Mouse (Mus musculus): ENCODE data around the gene S1pr3. TPM values are rescaled to one million over a fixed set of nuclear protein-coding genes. Genes with fewer than 3 reads are reported as not detected.

Gene S1pr3
- polyA plus RNA-seq, 1 experiment from 2014 or later = not detected

DNA sequence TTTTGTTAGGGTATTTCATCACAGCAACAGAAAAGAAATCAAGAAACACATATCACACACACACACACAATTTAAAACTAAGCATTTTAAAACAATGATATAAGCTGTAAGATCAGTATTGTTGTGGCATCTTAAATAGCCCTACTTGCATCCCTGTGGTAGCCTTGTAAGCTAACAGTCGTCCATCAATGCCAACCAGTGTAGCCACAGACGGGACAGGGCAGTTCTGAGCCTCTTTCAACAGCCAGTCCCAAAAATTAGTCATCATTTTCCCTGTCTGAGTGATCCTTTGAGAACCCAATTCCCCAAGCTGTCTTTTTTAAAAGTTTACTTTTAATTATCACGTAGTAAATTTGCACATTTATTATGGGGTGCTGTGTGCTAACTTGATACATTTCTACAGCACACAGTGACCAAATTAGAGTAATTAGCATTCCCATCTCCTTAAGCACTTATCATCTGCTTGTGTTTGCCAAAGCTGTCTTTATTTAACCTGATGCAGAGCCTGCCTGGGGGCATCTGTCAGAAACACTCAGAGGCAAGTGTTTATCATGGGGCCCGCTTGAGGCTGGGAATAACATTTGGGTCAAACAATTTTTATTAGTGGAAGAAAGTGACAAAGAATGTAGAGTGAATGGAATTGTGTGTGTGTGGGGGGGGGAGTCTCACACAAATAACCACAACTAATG, 47.9 kb downstream of the S1pr3 start:
- H3K79me2 ChIP-seq (ENCODE audit: inconsistent target) = no peaks in the 10 kb centered on the region
- no peak overlapping the region for H3K4me3 ChIP-seq (ENCODE audit: inconsistent target)
- H3K36me3 ChIP-seq (ENCODE audit: inconsistent target) = no peaks in the 10 kb centered on the region
- 66% methylated on average over 4 of the region's 4 CpGs for WGBS (ENCODE audit: missing documents)
- H3K27ac ChIP-seq = no peak overlapping the region

DNA sequence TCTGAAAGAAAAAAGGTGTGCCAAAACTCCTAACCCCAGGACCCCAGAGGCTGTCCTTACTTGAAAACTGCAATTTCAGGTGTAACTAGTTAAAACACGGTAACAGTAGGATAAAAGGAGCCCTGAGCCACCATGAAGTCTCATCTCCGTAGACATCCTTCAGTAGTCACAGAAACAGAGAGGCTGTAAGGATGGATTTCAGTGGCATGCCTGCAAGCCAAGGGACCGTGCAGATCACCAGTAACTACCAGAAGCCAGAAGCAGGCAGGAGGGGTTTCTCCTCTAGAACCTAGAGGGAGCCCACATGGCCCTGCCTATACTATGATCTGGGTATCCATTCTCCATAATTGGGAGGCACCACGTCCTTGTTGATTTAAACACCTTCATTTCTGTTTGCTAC, 55.9 kb downstream of the S1pr3 start:
- Histone ChIP-seq H3K27ac (no peak overlapping the region), H3K79me2 (ENCODE audit: inconsistent target) (no peaks in the 10 kb centered on the region), H3K4me3 (ENCODE audit: inconsistent target) (no peak overlapping the region), H3K36me3 (ENCODE audit: inconsistent target) (no peaks in the 10 kb centered on the region)
- WGBS (ENCODE audit: missing documents) = 88% methylated on average over 4 of the region's 4 CpGs

DNA sequence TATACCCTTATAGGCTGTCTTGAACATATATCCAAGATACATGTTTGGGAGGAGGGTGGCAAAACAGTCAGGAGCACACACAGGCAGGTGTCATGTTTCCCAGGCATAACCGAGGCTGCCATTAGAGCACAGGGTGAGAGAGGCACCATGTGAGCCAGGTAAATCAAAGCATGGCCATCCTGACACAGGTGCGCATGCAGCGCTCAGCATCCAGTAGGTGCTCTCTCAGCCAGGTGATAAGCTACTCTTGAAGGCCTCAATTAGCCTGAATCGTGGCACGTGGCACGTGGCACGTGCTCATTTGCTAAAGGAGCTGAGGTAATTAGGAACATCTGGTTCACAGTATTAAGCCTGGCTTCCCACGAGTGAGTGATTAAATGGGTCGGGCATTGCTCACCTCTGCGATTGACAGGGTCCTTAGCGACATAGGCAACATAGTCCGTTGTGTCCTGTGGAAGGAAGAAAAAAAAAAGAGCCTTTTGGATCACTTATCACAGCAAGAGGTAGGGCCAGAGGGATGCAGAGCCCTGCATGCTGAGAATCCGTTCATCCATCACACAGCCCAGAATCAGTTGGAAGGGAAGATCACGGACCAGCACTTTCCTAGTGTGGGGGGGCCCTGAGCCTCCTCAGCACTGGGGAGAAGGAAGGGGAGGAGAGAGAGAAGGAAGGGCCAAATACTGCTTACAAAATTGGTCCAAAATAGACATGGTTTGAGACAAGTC, 57.8 kb downstream of the S1pr3 start:
- WGBS (ENCODE audit: missing documents) = 89% methylated on average over 14 of the region's 14 CpGs

DNA sequence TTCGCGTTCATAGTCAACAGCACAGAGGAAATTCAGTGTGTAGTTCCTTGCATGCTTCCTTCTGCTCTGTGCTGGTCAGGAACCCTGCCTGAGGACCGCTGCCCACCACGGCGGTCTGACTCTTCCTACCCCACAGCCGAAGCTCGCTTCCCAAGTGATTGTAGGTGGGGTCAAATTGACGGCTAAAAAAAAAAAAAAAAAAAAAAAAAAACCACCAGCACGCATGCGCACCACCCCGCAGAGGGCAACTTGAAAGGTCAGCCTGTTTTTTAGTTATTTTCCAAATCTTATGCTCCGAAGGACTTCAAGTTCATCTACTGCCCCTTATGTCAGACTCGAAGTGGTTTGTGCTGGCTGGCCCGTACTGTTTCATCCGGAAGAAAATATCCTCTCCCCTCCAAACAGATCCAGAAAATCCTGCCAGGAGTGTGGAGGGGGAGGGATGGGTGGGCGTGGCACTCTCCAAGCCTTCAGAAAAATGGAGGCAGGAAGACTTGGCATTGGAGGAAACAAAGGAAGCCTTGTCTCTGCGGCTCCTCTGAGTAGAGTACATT, 60.3 kb downstream of the S1pr3 start:
- no peak overlapping the region for H3K4me3 ChIP-seq (ENCODE audit: inconsistent target)
- WGBS (ENCODE audit: missing documents) = 72% methylated on average over 17 of the region's 17 CpGs
- H3K79me2 ChIP-seq (ENCODE audit: inconsistent target) = no peaks in the 10 kb centered on the region
- no peaks in the 10 kb centered on the region for H3K36me3 ChIP-seq (ENCODE audit: inconsistent target)
- H3K27ac ChIP-seq = no peak overlapping the region

More for the DNA sequence above, 57.8 kb downstream of the S1pr3 start:
- H3K4me3 ChIP-seq (ENCODE audit: inconsistent target) = no peak overlapping the region
- no peaks in the 10 kb centered on the region for H3K79me2 ChIP-seq (ENCODE audit: inconsistent target)
- no peak overlapping the region for H3K27ac ChIP-seq
- H3K36me3 ChIP-seq (ENCODE audit: inconsistent target) = no peaks in the 10 kb centered on the region

Other genes starting within 250 kb of the S1pr3 start
- not detected in 3 replicates for gene Nxnl2, start 237.6 kb upstream of the S1pr3 start, polyA plus RNA-seq (2018)
- not detected in 3 replicates for gene Shc3, start 160.8 kb downstream of the S1pr3 start, polyA plus RNA-seq (2018)
- gene Cks2, start 236.6 kb downstream of the S1pr3 start, polyA plus RNA-seq (2018) = 4.6 to 12.1 TPM (median 5.3 TPM) in 3 replicates
- gene Secisbp2, start 243.1 kb downstream of the S1pr3 start, polyA plus RNA-seq (2018) = 13.3 to 15.4 TPM (median 13.9 TPM) in 3 replicates

Data from macrophage (primary cell).